Mouse (Mus musculus) lung, postnatal 0 days (tissue): Measurements from ENCODE around the gene Mllt11.

Experiments
- CTCF ChIP-seq: IDR thresholded peaks from 2 replicates; pipeline ENCODE4 v1.5.1; 2016; ENCODE audit warnings: antibody characterized with exemption, mild to moderate bottlenecking
- EP300 ChIP-seq: IDR thresholded peaks from 2 replicates; pipeline ENCODE4 v1.6.1; 2016; ENCODE audit warnings: antibody characterized with exemption, mild to moderate bottlenecking, control low read depth

- TF ChIP-seq CTCF (no peak), EP300 (no peak)
These were observed 1.3 kb downstream of the Mllt11 start for GRCm38 (mm10) chr3:95230495-95231297.
